Mouse (Mus musculus) stomach, embryonic 15.5 days (tissue): ENCODE results near the gene Tshz2. TPM values are rescaled to one million over a fixed set of nuclear protein-coding genes. Genes with fewer than 3 reads are reported as not detected.
"Not testable (repeated sequence)": the region's sequence is repeated elsewhere in the genome, so short reads cannot be mapped to it uniquely, and the experiment has no call there.

ENCODE experiments used
- ATAC-seq: fragments of 200-750 bp; cut with Nextera tagmentation; 2 replicates; pipeline ENCODE4 v1.8.0; 2017; ENCODE audit warnings: low read depth, moderate number of reproducible peaks, moderate TSS enrichment; ENCODE audit not compliant: insufficient read depth, low FRiP score
- H3K27ac ChIP-seq: fragments of 300-500 bp; sonication (generic); 2 replicates; pipeline ENCODE4 v1.5.1; 2015; ENCODE audit warnings: mild to moderate bottlenecking, inconsistent platforms
- H3K27me3 ChIP-seq: fragments of 300-500 bp; sonication (generic); replicated peaks from 2 replicates; pipeline ENCODE4 v1.6.1; 2015; ENCODE audit warnings: inconsistent platforms
- H3K36me3 ChIP-seq: fragments of 300-500 bp; sonication (generic); 2 replicates; pipeline ENCODE4 v1.6.1; 2015; ENCODE audit warnings: inconsistent platforms
- H3K4me1 ChIP-seq: fragments of 300-500 bp; sonication (generic); 2 replicates; pipeline ENCODE4 v1.6.1; 2015; ENCODE audit warnings: inconsistent platforms
- H3K4me2 ChIP-seq: fragments of 300-500 bp; sonication (generic); 2 replicates; pipeline ENCODE4 v1.6.1; 2015; ENCODE audit warnings: mild to moderate bottlenecking, inconsistent platforms
- H3K4me3 ChIP-seq: fragments of 300-500 bp; sonication (generic); replicated peaks from 2 replicates; pipeline ENCODE4 v1.5.1; 2015; ENCODE audit warnings: inconsistent platforms
- H3K9ac ChIP-seq: fragments of 300-500 bp; sonication (generic); 2 replicates; pipeline ENCODE4 v1.6.1; 2015; ENCODE audit warnings: inconsistent platforms
- H3K9me3 ChIP-seq: fragments of 300-500 bp; sonication (generic); 2 replicates; pipeline ENCODE4 v1.6.1; 2016; ENCODE audit warnings: inconsistent platforms
- WGBS: fragments of 180-500 bp; shearing (Covaris S2); methylation state at CpG from one replicate; pipeline ENCODE4 v1.1.7; 2015; 5-methylcytosine and 5-hydroxymethylcytosine counted together
- polyA plus RNA-seq: library from polyadenylated mRNA; unstranded; fragments of >200 nt; fragmentation: Nextera tagmentation; extraction: Ambion mirVana; gene quantifications from 2 replicates; pipeline ENCODE4 v1.2.1, GENCODE M21; 2015

Gene Tshz2
- polyA plus RNA-seq = 15.9 and 16.5 TPM in 2 replicates

DNA sequence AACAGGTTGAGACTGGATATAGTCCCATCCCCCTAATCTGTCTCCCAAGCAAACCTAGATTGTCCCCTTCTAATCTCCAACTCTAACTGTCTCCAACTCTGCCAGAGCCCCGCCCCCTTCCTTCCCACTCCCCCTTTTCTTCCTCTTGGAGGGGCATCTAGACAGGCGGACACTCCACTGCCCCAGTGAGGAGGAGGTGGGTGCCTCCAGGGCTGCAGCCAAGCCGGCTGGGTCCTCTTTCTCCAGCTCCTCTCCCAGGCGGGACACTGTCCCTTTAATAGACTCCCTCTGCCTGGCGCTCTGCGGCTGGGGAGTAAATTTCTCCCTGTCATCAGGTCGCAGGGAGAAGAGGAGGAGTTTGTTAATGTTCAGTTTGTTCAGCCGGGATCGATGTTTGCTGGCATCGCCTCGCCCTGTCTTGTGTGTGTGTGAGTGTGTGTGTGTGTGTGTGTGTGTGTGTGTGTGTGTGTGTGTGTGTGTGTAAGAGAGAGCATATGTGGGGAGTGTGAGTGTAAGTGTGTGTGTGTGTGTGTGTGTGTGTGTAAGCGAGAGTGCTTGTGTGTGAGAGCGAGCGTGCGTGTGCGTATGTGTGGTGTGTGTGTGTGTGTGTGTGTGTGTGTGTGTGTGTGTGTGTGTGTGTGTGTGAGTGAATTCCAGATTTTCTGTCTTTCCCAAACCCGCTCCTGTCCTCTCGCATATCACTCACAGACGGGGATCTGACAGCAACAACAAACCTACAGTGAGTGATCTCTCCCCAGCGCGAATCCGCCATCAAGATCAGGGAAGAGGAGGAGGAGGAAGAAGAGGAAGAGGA is at the start of gene Tshz2:
Gene Tshz2 (plus strand): TSS at position 676 of the 814 bp plus-strand sequence.
- Histone ChIP-seq H3K27me3 (no peaks in the 10 kb centered on the region), H3K9me3 (no peaks in the 10 kb centered on the region), H3K4me2 (peak within 1 kb of the TSS; percentile 70), H3K36me3 (no peaks in the 10 kb centered on the region), H3K27ac (peak within 1 kb of the TSS; percentile 92), H3K4me1 (peaks cover 4% of the 10 kb centered on the region; the same call in 1 of the 2 replicates), H3K9ac (peak within 1 kb of the TSS; percentile 57), H3K4me3 (peak within 1 kb of the TSS; percentile 64)
- peak; percentile 72 for ATAC-seq
- 2% methylated on average over 18 of the region's 22 CpGs for WGBS

DNA sequence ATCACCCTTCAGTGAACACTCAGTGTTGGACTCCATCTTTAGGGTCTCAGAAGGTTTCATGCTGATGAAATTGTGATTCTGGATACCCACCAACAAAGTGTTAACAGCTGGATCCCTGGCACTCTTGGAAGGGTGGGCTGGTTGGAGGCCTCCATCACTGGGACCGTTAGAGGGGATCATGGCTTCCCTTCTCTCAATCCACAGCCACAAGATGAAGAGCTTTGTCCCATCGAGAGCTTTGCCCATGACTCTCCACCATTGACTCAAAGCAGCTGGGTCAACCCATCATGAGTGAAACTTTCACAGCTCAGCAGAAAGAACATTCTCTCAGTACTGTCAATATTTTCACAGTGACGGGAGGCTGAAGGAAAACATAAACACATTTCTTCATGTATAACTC is 49.3 kb upstream of the Tshz2 start:
- no peak overlapping the region for H3K4me3 ChIP-seq
- H3K9ac ChIP-seq = no peak overlapping the region
- no peak for ATAC-seq
- H3K9me3 ChIP-seq = no peaks in the 10 kb centered on the region
- no peak overlapping the region for H3K4me2 ChIP-seq
- no peaks in the 10 kb centered on the region for H3K36me3 ChIP-seq
- no peaks in the 10 kb centered on the region for H3K27me3 ChIP-seq
- no peak overlapping the region for H3K27ac ChIP-seq
- 0 out of 2 replicates have a peak, but pooled peaks cover 2% of the 10 kb centered on the region for H3K4me1 ChIP-seq
- 73% methylated on average over 3 of the region's 3 CpGs for WGBS

DNA sequence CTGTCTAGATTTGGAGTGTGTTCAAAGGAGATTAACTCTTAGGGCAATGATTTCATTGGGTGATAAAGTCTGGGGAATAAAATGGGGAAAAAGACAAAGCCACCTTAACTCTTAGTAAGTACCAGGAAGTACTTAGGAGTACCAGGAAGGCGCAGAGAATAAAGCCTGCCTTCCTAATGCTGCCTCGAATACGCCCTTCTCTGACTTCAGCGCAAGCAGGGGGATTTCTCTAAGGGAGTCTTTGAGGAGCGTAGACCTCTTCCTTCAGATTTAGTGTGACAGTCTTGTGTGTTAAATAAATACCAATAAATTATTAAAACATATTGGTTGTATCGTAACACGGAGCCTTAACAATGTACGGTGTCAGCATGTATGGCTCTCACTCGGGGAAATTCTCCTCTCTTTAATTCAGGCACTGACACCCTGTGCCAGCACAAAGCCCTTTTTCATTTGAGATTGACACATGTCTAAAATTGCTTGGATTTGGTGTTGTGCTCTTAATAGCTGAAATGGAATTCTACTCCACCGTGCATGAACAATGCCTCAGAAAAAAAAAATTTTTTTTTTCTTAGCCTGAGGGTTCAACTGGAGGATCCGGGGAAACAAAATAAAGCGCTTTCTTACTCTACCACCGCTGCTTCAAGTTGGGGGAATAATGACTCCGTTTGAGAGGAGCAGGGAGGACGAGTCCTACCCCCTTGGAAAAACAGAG is 47.9 kb upstream of the Tshz2 start:
- no peaks in the 10 kb centered on the region for H3K36me3 ChIP-seq
- no peak overlapping the region for H3K9ac ChIP-seq
- no peak overlapping the region for H3K4me2 ChIP-seq
- 0 out of 2 replicates have a peak, but pooled peaks cover 2% of the 10 kb centered on the region for H3K4me1 ChIP-seq
- H3K4me3 ChIP-seq = no peak overlapping the region
- ATAC-seq = no peak
- no peaks in the 10 kb centered on the region for H3K9me3 ChIP-seq
- H3K27me3 ChIP-seq = no peaks in the 10 kb centered on the region
- no peak overlapping the region for H3K27ac ChIP-seq
- 71% methylated on average over 15 of the region's 15 CpGs for WGBS

DNA sequence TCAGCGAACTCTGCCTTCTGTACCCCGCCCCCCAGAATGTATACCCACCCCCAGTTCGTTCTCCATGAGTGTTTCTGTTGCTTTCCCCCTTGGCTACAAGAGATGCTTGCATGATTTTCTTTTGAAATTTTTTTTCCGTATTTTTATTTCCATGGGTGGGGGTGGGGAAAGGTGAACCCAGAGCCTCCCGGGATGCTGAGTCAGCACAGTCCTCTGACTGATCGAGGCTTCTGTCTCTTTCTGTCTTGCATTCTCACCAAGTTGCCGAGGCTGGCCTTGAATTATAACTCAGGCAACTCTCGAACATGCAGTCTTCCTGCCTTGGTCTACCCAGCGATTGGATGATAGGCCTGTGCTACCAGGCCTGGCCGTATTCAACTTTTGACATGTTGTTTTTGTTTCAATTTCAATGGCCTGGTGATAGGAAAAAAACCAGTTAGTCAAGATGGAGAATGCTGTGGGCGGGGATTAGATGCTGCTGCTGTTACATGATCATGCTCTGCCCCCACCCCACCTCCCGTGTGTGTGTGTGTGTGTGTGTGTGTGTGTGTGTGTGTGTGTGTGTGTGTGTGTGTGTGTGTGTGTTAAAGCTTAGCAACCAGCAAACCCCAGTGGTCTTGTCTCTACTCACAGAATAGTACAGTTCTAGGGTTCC is 47.1 kb upstream of the Tshz2 start:
- peak; percentile 29; the same call in 1 of the 2 replicates for ATAC-seq
- 64% methylated on average over 12 of the region's 12 CpGs for WGBS
- peak overlapping the region; percentile 16; the same call in 1 of the 2 replicates for H3K27ac ChIP-seq
- no peaks in the 10 kb centered on the region for H3K9me3 ChIP-seq
- H3K36me3 ChIP-seq = no peaks in the 10 kb centered on the region
- no peak overlapping the region for H3K9ac ChIP-seq
- no peaks in the 10 kb centered on the region for H3K27me3 ChIP-seq
- H3K4me1 ChIP-seq = 0 out of 2 replicates have a peak, but pooled peaks cover 2% of the 10 kb centered on the region
- H3K4me2 ChIP-seq = no peak overlapping the region
- no peak overlapping the region for H3K4me3 ChIP-seq

DNA sequence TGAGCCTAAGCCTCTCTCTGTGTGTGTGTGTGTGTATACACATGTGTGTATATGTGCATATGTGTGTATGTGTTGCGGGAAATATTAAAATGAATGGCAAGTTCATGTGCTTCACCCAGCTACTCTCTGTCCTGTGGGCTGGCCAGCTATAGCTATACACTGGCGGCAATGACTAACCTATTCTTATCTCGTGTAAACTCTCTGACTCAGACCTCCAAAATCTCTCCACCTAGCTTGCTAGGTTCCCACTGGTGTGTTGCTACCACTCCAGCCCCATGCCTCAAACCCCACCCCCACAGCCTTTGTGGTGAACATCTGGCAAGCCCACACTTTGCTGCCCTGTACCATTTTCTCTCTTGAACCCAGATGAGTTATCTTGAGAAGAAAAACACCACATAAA is 46.1 kb upstream of the Tshz2 start:
- H3K4me3 ChIP-seq = no peak overlapping the region
- WGBS = 56% methylated on average over 3 of the region's 3 CpGs
- H3K9me3 ChIP-seq = no peaks in the 10 kb centered on the region
- peak; percentile 77 for ATAC-seq
- H3K36me3 ChIP-seq = no peaks in the 10 kb centered on the region
- H3K9ac ChIP-seq = no peak overlapping the region
- H3K4me1 ChIP-seq = 0 out of 2 replicates have a peak, but pooled peaks cover 5% of the 10 kb centered on the region
- no peak overlapping the region for H3K27ac ChIP-seq
- H3K27me3 ChIP-seq = no peaks in the 10 kb centered on the region
- H3K4me2 ChIP-seq = no peak overlapping the region

DNA sequence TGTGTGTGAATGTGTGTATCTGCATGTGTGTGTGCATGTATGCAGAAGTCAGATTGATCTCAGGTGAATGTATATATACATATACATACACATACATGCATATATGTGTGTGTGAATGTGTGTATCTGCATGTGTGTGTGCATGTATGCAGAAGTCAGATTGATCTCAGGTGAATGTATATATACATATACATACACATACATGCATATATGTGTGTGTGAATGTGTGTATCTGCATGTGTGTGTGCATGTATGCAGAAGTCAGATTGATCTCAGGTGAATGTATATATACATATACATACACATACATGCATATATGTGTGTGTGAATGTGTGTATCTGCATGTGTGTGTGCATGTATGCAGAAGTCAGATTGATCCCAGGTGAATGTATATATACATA is 45.2 kb upstream of the Tshz2 start, which contains the start of gene Gm11011:
Gene Gm11011 (minus strand): TSS at position 101 of the 400 bp plus-strand sequence.
- not testable (repeated sequence) for H3K27me3 ChIP-seq, H3K27ac ChIP-seq, H3K4me2 ChIP-seq, H3K4me3 ChIP-seq, H3K4me1 ChIP-seq, H3K9me3 ChIP-seq, H3K9ac ChIP-seq, ATAC-seq, H3K36me3 ChIP-seq

DNA sequence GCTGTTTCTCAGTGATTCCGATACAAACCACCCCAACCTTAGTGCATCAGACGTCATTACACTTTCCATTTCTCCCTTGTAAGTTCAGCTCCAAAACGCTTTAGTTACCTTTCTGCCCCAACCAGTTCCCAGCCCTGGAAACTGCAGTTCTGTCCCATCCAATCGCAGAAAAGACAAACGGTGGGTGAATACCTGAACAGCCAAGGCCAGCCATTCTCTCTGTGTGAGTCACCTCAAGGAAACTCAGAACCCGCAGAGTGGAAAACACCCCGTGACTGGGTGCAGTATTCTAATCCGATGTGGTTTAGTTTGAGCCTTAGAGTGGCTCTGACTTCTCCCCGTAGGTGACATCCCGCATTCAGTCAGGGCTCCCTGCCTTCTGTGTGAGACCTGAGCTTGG is 43.1 kb upstream of the Tshz2 start:
- Histone ChIP-seq H3K36me3 (no peaks in the 10 kb centered on the region), H3K9ac (no peak overlapping the region), H3K27me3 (no peaks in the 10 kb centered on the region), H3K9me3 (no peaks in the 10 kb centered on the region), H3K4me1 (0 out of 2 replicates have a peak, but pooled peaks cover 5% of the 10 kb centered on the region), H3K4me2 (no peak overlapping the region), H3K27ac (peak overlapping the region; percentile 61; the same call in 1 of the 2 replicates), H3K4me3 (no peak overlapping the region)
- 79% methylated on average over 10 of the region's 10 CpGs for WGBS
- no peak for ATAC-seq

DNA sequence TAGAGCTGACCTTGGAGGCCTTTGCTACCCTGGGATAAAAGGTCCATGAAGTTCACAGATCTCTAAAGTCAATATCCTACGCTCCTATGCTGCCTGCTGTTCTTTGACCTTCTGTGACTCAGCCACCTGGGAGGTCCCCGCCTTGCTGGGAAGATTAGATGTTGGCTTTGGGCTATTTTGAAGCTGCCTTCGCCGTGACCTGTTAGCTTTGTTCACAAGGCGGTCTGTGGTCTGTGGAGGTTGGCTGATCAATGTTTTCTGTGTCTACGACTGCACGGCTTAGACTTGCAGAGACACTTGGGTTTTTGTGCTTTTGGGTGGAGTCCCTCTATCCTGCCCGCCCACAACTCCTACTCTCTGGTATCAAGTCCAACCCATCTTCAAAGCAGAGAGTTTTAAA is 42.4 kb upstream of the Tshz2 start:
- H3K36me3 ChIP-seq = no peaks in the 10 kb centered on the region
- H3K4me1 ChIP-seq = 0 out of 2 replicates have a peak, but pooled peaks cover 5% of the 10 kb centered on the region
- no peaks in the 10 kb centered on the region for H3K27me3 ChIP-seq
- H3K9me3 ChIP-seq = no peaks in the 10 kb centered on the region
- WGBS = 57% methylated on average over 8 of the region's 8 CpGs
- H3K27ac ChIP-seq = peak overlapping the region; percentile 61; the same call in 1 of the 2 replicates
- peak; percentile 16; the same call in 1 of the 2 replicates for ATAC-seq
- H3K4me2 ChIP-seq = no peak overlapping the region
- no peak overlapping the region for H3K4me3 ChIP-seq
- H3K9ac ChIP-seq = no peak overlapping the region

DNA sequence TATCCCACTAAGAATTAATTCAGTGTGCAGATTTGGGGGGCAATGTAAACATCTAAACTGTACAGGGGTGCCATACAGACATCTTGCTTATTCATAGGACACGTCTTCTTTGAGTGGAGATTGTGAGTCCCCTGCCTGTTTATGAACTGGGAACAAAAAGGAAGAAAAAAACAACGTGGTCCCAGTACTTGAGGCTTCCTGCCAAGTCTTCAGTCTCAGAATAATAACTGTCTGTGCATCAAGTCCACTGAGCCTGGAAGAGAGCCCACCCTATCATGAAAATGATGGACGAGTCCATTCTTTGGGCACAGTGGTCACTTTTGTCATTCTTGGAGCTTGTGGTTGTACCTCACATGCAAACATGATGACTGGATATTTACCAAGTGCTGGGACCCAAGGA is 39.1 kb upstream of the Tshz2 start:
- Histone ChIP-seq H3K9ac (no peak overlapping the region), H3K27me3 (no peaks in the 10 kb centered on the region), H3K27ac (no peak overlapping the region), H3K4me2 (no peak overlapping the region), H3K4me1 (0 out of 2 replicates have a peak, but pooled peaks cover 3% of the 10 kb centered on the region), H3K4me3 (no peak overlapping the region), H3K36me3 (no peaks in the 10 kb centered on the region), H3K9me3 (no peaks in the 10 kb centered on the region)
- no peak for ATAC-seq
- WGBS = 60% methylated on average over 3 of the region's 3 CpGs

DNA sequence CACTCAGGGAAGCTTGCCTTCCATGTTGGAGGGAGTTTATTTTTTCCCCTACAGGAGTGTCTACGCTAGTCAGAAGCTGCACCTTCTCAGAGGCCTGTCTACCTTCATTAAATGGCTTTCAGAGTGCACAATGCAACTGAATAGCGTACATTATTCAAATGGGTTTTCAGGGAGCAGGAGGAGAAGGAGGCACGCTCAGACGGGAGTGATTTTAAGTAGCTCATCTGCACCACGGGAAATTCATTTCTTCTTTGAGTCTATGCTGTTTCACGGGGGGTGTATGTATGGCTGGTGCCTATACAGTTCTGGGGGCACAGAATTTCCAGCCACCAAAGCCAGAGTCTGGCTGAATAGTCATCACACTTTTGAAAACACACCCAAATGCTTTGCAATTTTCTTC is 35.5 kb upstream of the Tshz2 start:
- Histone ChIP-seq H3K36me3 (no peaks in the 10 kb centered on the region), H3K9me3 (no peaks in the 10 kb centered on the region), H3K27me3 (no peaks in the 10 kb centered on the region), H3K4me3 (no peak overlapping the region), H3K27ac (no peak overlapping the region), H3K4me1 (no peaks in the 10 kb centered on the region), H3K4me2 (no peak overlapping the region), H3K9ac (no peak overlapping the region)
- 80% methylated on average over 6 of the region's 6 CpGs for WGBS
- no peak for ATAC-seq

DNA sequence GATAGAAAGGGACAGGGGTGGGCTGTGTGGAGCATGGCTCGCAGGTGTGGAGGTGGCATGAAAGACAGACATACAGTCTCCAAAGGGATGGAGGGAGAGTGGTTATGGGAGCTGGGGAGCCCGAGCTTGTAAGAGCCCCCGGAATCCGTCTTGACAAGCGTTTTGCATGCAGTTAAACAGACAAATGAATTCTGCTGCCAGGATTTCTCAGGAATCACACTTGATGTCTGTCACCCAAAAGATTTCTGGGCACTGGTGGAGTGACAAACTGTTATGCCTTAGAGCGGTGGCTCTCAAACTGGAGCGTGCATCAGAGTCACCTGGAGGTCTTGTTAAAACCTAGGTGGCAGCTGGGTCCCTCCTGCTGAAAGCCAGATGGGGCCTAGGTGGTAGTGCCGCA is 34.8 kb upstream of the Tshz2 start:
- WGBS = 81% methylated on average over 8 of the region's 8 CpGs
- H3K9me3 ChIP-seq = no peaks in the 10 kb centered on the region
- no peak overlapping the region for H3K27ac ChIP-seq
- no peaks in the 10 kb centered on the region for H3K27me3 ChIP-seq
- H3K4me1 ChIP-seq = no peaks in the 10 kb centered on the region
- H3K36me3 ChIP-seq = no peaks in the 10 kb centered on the region
- no peak for ATAC-seq
- H3K4me2 ChIP-seq = no peak overlapping the region
- no peak overlapping the region for H3K4me3 ChIP-seq
- H3K9ac ChIP-seq = no peak overlapping the region
